Mouse (Mus musculus) C2C12 (cell line): ENCODE data around the gene Cdkl4. TPM values are rescaled to one million over a fixed set of nuclear protein-coding genes. Genes with fewer than 3 reads are reported as not detected.
"Not testable (repeated sequence)": the region's sequence is repeated elsewhere in the genome, so short reads cannot be mapped to it uniquely, and the experiment has no call there.

ENCODE experiments used
- H3K27me3 ChIP-seq: one replicate; pipeline ENCODE4 v1.6.1; 2011; ENCODE audit not compliant: control insufficient read depth, insufficient read depth, insufficient read length
- H3K36me3 ChIP-seq: one replicate; pipeline ENCODE4 v1.6.1; 2011; ENCODE audit not compliant: control insufficient read depth, insufficient read depth
- H3K4me3 ChIP-seq: one replicate; pipeline ENCODE4 v1.5.1; 2011; ENCODE audit warnings: mild to moderate bottlenecking, control low read depth; ENCODE audit not compliant: poor library complexity, insufficient read depth, severe bottlenecking
- H3K79me2 ChIP-seq: one replicate; pipeline ENCODE4 v1.6.1; 2011; ENCODE audit not compliant: control insufficient read depth, insufficient read depth
- H3K79me3 ChIP-seq: one replicate; pipeline ENCODE4 v1.6.1; 2011; ENCODE audit warnings: low read depth, control low read depth
- H3ac ChIP-seq: one replicate; pipeline ENCODE3; 2011; ENCODE audit warnings: low read depth; ENCODE audit not compliant: control insufficient read depth, insufficient read length
- CEBPB ChIP-seq: IDR thresholded peaks from one replicate; pipeline ENCODE4 v1.6.1; 2011; ENCODE audit warnings: low read depth, mild to moderate bottlenecking, control low read depth, moderate library complexity
- CTCF ChIP-seq: IDR thresholded peaks from one replicate; pipeline ENCODE4 v1.5.1; 2011; ENCODE audit not compliant: control insufficient read depth, insufficient read depth, insufficient read length
- FOSL1 ChIP-seq: IDR thresholded peaks from one replicate; pipeline ENCODE4 v1.8.0; 2011; ENCODE audit warnings: mild to moderate bottlenecking, low read length; ENCODE audit not compliant: poor library complexity, insufficient read depth, severe bottlenecking
- MAX ChIP-seq: IDR thresholded peaks from one replicate; pipeline ENCODE4 v1.6.1; 2011; ENCODE audit warnings: mild to moderate bottlenecking, control low read depth
- MYOD1 ChIP-seq: IDR thresholded peaks from one replicate; pipeline ENCODE4 v1.6.1; 2011; ENCODE audit warnings: low read depth; ENCODE audit not compliant: control insufficient read depth, insufficient read length
- MYOG ChIP-seq: IDR thresholded peaks from one replicate; pipeline ENCODE4 v1.6.1; 2011; ENCODE audit not compliant: control insufficient read depth, insufficient read length; ENCODE audit errors: extremely low read depth
- USF1 ChIP-seq: IDR thresholded peaks from one replicate; pipeline ENCODE4 v1.6.1; 2011; ENCODE audit warnings: low read depth, mild to moderate bottlenecking, control low read depth, moderate library complexity
- polyA plus RNA-seq: library from polyadenylated mRNA; unstranded; fragments of >200 nt; fragmentation: generic; extraction: Trizol; gene quantifications from one replicate; pipeline ENCODE4 v1.2.1, GENCODE M21; 2012; ENCODE audit warnings: missing spikeins

Gene Cdkl4
- polyA plus RNA-seq, 1 experiment = not detected

DNA sequence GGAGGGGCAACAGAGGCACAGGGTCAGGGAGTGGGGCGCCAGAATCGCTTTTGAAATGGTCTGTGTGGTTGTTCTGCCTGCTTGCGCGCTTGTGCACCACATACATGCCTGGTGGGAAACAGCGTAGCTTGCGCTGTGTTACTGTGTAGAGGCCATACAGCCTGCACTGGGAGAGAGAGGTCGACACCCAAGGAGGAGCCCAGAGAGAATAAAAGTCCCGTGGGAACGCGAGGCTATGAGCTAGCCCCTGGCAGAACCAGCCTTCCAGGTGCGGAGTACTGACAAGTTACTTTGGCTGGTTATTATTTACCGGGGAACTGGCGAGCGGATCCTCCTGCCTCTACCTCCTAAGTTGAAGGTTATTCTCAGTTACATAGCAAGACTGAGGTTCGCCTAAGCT lies 26.6 kb downstream of the Cdkl4 start:
- no peaks in the 10 kb centered on the region for H3K36me3 ChIP-seq
- H3K27me3 ChIP-seq = no peaks in the 10 kb centered on the region
- H3K79me3 ChIP-seq = no peaks in the 10 kb centered on the region
- TF ChIP-seq MYOG (no peak), CTCF (no peak), MYOD1 (no peak), USF1 (no peak), FOSL1 (no peak), CEBPB (no peak), MAX (no peak)
- no peak overlapping the region for H3K4me3 ChIP-seq
- no peaks in the 10 kb centered on the region for H3K79me2 ChIP-seq
- no peak overlapping the region for H3ac ChIP-seq

GRCm38 (mm10) chr17:80546846-80547245 lies 30.8 kb downstream of the Cdkl4 start:
- H3K36me3 ChIP-seq = no peaks in the 10 kb centered on the region
- no peak overlapping the region for H3K4me3 ChIP-seq
- no peak for TF ChIP-seq CEBPB
- TF ChIP-seq MYOD1 = no peak
- TF ChIP-seq CTCF = no peak
- TF ChIP-seq MAX = no peak
- TF ChIP-seq FOSL1 = no peak
- TF ChIP-seq MYOG = no peak
- no peak for TF ChIP-seq USF1
- no peak overlapping the region for H3ac ChIP-seq
- no peaks in the 10 kb centered on the region for H3K79me2 ChIP-seq
- H3K79me3 ChIP-seq = no peaks in the 10 kb centered on the region
- no peaks in the 10 kb centered on the region for H3K27me3 ChIP-seq

- H3ac ChIP-seq = no peak overlapping the region
- no peaks in the 10 kb centered on the region for H3K27me3 ChIP-seq
- no peaks in the 10 kb centered on the region for H3K79me3 ChIP-seq
- H3K36me3 ChIP-seq = no peaks in the 10 kb centered on the region
- no peak for TF ChIP-seq MYOD1
- no peak for TF ChIP-seq USF1
- TF ChIP-seq CTCF = no peak
- TF ChIP-seq FOSL1 = no peak
- H3K79me2 ChIP-seq = no peaks in the 10 kb centered on the region
- H3K4me3 ChIP-seq = no peak overlapping the region
Measured at GRCm38 (mm10) chr17:80546227-80546626, 31.4 kb downstream of the Cdkl4 start.

GRCm38 (mm10) chr17:80543646-80544045 lies 34.0 kb downstream of the Cdkl4 start:
- Histone ChIP-seq H3ac (no peak overlapping the region), H3K79me3 (no peaks in the 10 kb centered on the region), H3K27me3 (no peaks in the 10 kb centered on the region), H3K4me3 (no peak overlapping the region), H3K79me2 (no peaks in the 10 kb centered on the region), H3K36me3 (no peaks in the 10 kb centered on the region)
- TF ChIP-seq USF1 (no peak), CTCF (no peak), MAX (no peak), MYOD1 (no peak), CEBPB (no peak), MYOG (no peak), FOSL1 (no peak)

GRCm38 (mm10) chr17:80537136-80537535 lies 40.5 kb downstream of the Cdkl4 start:
- Histone ChIP-seq H3K4me3 (no peak overlapping the region), H3K79me2 (no peaks in the 10 kb centered on the region), H3K36me3 (no peaks in the 10 kb centered on the region), H3K27me3 (peaks cover 3% of the 10 kb centered on the region), H3ac (no peak overlapping the region), H3K79me3 (no peaks in the 10 kb centered on the region)
- TF ChIP-seq MYOD1 (no peak), CEBPB (no peak), MYOG (no peak), FOSL1 (no peak), USF1 (no peak), CTCF (no peak), MAX (no peak)

GRCm38 (mm10) chr17:80535633-80536032 lies 42.0 kb downstream of the Cdkl4 start:
- TF ChIP-seq MYOD1 (no peak), MAX (no peak), CEBPB (no peak), FOSL1 (no peak), MYOG (no peak), USF1 (no peak), CTCF (no peak)
- H3ac ChIP-seq = no peak overlapping the region
- peaks cover 3% of the 10 kb centered on the region for H3K27me3 ChIP-seq
- H3K4me3 ChIP-seq = no peak overlapping the region
- no peaks in the 10 kb centered on the region for H3K79me2 ChIP-seq
- no peaks in the 10 kb centered on the region for H3K36me3 ChIP-seq
- no peaks in the 10 kb centered on the region for H3K79me3 ChIP-seq

GRCm38 (mm10) chr17:80531351-80531750 lies 46.3 kb downstream of the Cdkl4 start:
- H3K79me3 ChIP-seq, H3ac ChIP-seq, H3K27me3 ChIP-seq, H3K4me3 ChIP-seq, H3K79me2 ChIP-seq, H3K36me3 ChIP-seq: not testable (repeated sequence)
